Mouse (Mus musculus) inflammation-experienced regulatory T-cells, adult 6 months (primary cell): ENCODE data around the gene Wdr48. TPM values are rescaled to one million over a fixed set of nuclear protein-coding genes. Genes with fewer than 3 reads are reported as not detected.
A peak's percentile ranks its signal among the peaks of the same experiment; 100 is the strongest.

Experiments
- ATAC-seq: one replicate; pipeline ENCODE4 v1.8.0; 2017
- polyA plus RNA-seq, 3 experiments: library from polyadenylated mRNA; unstranded; fragments of 100-300 nt; shearing (Covaris generic); gene quantifications; one replicate each; pipeline ENCODE4 v1.2.1; 2017

The Wdr48 gene
- polyA plus RNA-seq = 10 to 100 TPM; 32.2 to 48.1 (median 43.3) TPM

- peak; percentile 97 for ATAC-seq
These were observed at the start of gene Wdr48 for GRCm38 (mm10) chr9:119894339-119895009. Wdr48 (plus strand) TSS chr9:119894878.

GRCm38 (mm10) chr9:119847187-119847586 lies 47.5 kb upstream of the Wdr48 start:
- ATAC-seq = no peak

- no peak for ATAC-seq
These were observed 46.0 kb upstream of the Wdr48 start for GRCm38 (mm10) chr9:119848671-119849070.

GRCm38 (mm10) chr9:119849214-119849613 lies 45.5 kb upstream of the Wdr48 start:
- ATAC-seq = no peak

GRCm38 (mm10) chr9:119852347-119853030 lies 42.2 kb upstream of the Wdr48 start:
- ATAC-seq = no peak

GRCm38 (mm10) chr9:119853071-119853846 lies 41.4 kb upstream of the Wdr48 start:
- ATAC-seq = no peak

GRCm38 (mm10) chr9:119854170-119854569 lies 40.5 kb upstream of the Wdr48 start:
- ATAC-seq = no peak

GRCm38 (mm10) chr9:119887144-119887901 lies 7.4 kb upstream of the Wdr48 start:
- no peak for ATAC-seq

- ATAC-seq = no peak
These were observed 5.8 kb upstream of the Wdr48 start for GRCm38 (mm10) chr9:119888843-119889246.

- ATAC-seq = no peak
These were observed 5.2 kb upstream of the Wdr48 start for GRCm38 (mm10) chr9:119889446-119889845.

- no peak for ATAC-seq
These were observed 4.0 kb upstream of the Wdr48 start for GRCm38 (mm10) chr9:119890692-119891091.

GRCm38 (mm10) chr9:119893881-119894280 lies 797 bp upstream of the Wdr48 start:
- no peak for ATAC-seq

GRCm38 (mm10) chr9:119895040-119895721 lies 503 bp downstream of the Wdr48 start:
- ATAC-seq = peak; percentile 30

- no peak for ATAC-seq
These were observed 4.8 kb downstream of the Wdr48 start for GRCm38 (mm10) chr9:119899446-119899845.

GRCm38 (mm10) chr9:119902410-119903151 lies 7.9 kb downstream of the Wdr48 start:
- no peak for ATAC-seq

- ATAC-seq = no peak
These were observed 14.0 kb downstream of the Wdr48 start for GRCm38 (mm10) chr9:119908708-119909107.

GRCm38 (mm10) chr9:119909931-119910330 lies 15.3 kb downstream of the Wdr48 start:
- ATAC-seq = no peak

GRCm38 (mm10) chr9:119913087-119913838 lies 18.6 kb downstream of the Wdr48 start:
- ATAC-seq = no peak

- no peak for ATAC-seq
These were observed 25.2 kb downstream of the Wdr48 start for GRCm38 (mm10) chr9:119919858-119920257.

- no peak for ATAC-seq
These were observed 28.8 kb downstream of the Wdr48 start for GRCm38 (mm10) chr9:119923462-119923861.
